Mouse (Mus musculus) hindbrain, embryonic 11.5 days (tissue): ENCODE data around the gene Vars. TPM values are rescaled to one million over a fixed set of nuclear protein-coding genes. Genes with fewer than 3 reads are reported as not detected.
"Not testable (repeated sequence)": the region's sequence is repeated elsewhere in the genome, so short reads cannot be mapped to it uniquely, and the experiment has no call there.

Experiments
- ATAC-seq: fragments of 200-750 bp; cut with Nextera tagmentation; 2 replicates; pipeline ENCODE4 v1.8.0; 2017; ENCODE audit warnings: mild to moderate bottlenecking, moderate TSS enrichment, moderate library complexity; ENCODE audit not compliant: low FRiP score
- DNase-seq: peaks from one replicate; pipeline ENCODE4 v3.0.0-alpha.2; 2015; ENCODE audit warnings: low spot score
- H3K27ac ChIP-seq: fragments of 300-500 bp; sonication (generic); 2 replicates; pipeline ENCODE4 v1.5.1; 2014; ENCODE audit warnings: mild to moderate bottlenecking, low read depth, low read length
- H3K27me3 ChIP-seq: fragments of 300-500 bp; sonication (generic); 2 replicates; pipeline ENCODE4 v1.6.1; 2014; ENCODE audit warnings: mild to moderate bottlenecking, low read length, moderate library complexity, mixed read lengths; ENCODE audit not compliant: control insufficient read depth, insufficient read depth
- H3K36me3 ChIP-seq: fragments of 300-500 bp; sonication (generic); 2 replicates; pipeline ENCODE4 v1.6.1; 2014; ENCODE audit warnings: mild to moderate bottlenecking, low read length, moderate library complexity, mixed read lengths; ENCODE audit not compliant: control insufficient read depth, insufficient read depth
- H3K4me1 ChIP-seq: fragments of 300-500 bp; sonication (generic); replicated peaks from 2 replicates; pipeline ENCODE4 v1.6.1; 2014; ENCODE audit warnings: low read length, mixed read lengths; ENCODE audit not compliant: control insufficient read depth, insufficient read depth
- H3K4me2 ChIP-seq: fragments of 300-500 bp; sonication (generic); replicated peaks from 2 replicates; pipeline ENCODE4 v1.6.1; 2014; ENCODE audit warnings: mild to moderate bottlenecking, low read depth, low read length
- H3K4me3 ChIP-seq: fragments of 300-500 bp; sonication (generic); 2 replicates; pipeline ENCODE4 v1.5.1; 2014; ENCODE audit warnings: low read depth, low read length
- H3K9ac ChIP-seq: fragments of 300-500 bp; sonication (generic); 2 replicates; pipeline ENCODE4 v1.6.1; 2014; ENCODE audit warnings: low read depth, low read length
- H3K9me3 ChIP-seq: fragments of 300-500 bp; sonication (generic); 2 replicates; pipeline ENCODE4 v1.6.1; 2016; ENCODE audit warnings: low read length; ENCODE audit not compliant: control insufficient read depth
- WGBS: fragments of 180-500 bp; shearing (Covaris S2); extraction: QIAGEN DNeasy Blood & Tissue Kit; methylation state at CpG from one replicate; pipeline ENCODE4 v1.1.7; 2014; 5-methylcytosine and 5-hydroxymethylcytosine counted together
- polyA plus RNA-seq: library from polyadenylated mRNA; unstranded; fragments of >200 nt; fragmentation: Nextera tagmentation; extraction: Ambion mirVana; gene quantifications from 2 replicates; pipeline ENCODE4 v1.2.1, GENCODE M21; 2014

The Vars gene
- polyA plus RNA-seq, 1 experiment from 2014 or later = 71.7 TPM

DNA sequence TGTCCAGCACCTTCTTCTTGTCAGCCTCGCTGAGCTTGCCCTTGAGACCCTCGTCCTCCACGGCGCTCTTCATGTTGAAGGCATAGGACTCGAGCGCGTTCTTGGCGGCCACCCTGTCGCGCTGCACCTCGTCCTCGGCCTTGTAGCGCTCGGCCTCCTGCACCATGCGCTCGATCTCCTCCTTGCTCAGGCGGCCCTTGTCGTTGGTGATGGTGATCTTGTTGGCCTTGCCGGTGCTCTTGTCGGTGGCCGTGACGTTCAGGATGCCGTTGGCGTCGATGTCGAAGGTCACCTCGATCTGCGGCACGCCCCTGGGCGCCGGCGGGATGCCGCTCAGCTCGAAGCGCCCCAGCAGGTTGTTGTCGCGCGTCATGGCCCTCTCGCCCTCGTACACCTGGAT is 43.5 kb upstream of the Vars start:
- not testable (repeated sequence) for H3K27ac ChIP-seq, H3K4me3 ChIP-seq, DNase-seq, H3K9ac ChIP-seq, H3K4me1 ChIP-seq, ATAC-seq, H3K4me2 ChIP-seq, H3K36me3 ChIP-seq, H3K9me3 ChIP-seq
- H3K27me3 ChIP-seq = peaks cover 11% of the 10 kb centered on the region
- 30% methylated on average over 25 of the region's 40 CpGs for WGBS

DNA sequence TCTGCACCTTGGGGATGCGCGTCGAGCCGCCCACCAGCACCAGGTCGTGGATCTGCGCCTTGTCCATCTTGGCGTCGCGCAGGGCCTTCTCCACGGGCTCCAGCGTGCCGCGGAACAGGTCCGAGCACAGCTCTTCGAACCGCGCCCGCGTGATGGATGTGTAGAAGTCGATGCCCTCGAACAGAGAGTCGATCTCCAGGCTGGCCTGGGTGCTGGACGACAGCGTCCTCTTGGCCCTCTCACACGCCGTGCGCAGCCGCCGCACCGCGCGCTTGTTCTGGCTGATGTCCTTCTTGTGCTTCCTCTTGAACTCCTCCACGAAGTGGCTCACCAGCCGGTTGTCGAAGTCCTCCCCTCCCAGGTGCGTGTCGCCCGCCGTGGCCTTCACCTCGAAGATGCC is 42.8 kb upstream of the Vars start:
- not testable (repeated sequence) for ATAC-seq, H3K4me1 ChIP-seq, H3K36me3 ChIP-seq, H3K9me3 ChIP-seq, H3K4me3 ChIP-seq, H3K27ac ChIP-seq, DNase-seq, H3K4me2 ChIP-seq, H3K9ac ChIP-seq
- WGBS = 37% methylated on average over 22 of the region's 40 CpGs
- H3K27me3 ChIP-seq = peaks cover 11% of the 10 kb centered on the region

DNA sequence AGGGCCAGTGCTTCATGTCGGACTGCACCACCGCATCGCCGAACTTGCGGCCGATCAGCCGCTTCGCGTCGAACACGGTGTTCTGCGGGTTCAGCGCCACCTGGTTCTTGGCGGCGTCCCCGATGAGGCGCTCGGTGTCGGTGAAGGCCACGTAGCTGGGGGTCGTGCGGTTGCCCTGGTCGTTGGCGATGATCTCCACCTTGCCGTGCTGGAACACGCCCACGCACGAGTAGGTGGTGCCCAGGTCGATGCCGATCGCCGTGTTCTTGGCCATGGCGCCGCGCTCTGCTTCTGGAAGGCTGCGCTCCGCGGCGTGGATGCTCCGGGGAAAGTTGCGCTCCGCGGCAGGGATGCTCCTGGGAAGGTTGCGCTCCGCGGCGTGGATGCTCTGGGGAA is 42.1 kb upstream of the Vars start:
- not testable (repeated sequence) for DNase-seq
- peak; percentile 54 for ATAC-seq

DNA sequence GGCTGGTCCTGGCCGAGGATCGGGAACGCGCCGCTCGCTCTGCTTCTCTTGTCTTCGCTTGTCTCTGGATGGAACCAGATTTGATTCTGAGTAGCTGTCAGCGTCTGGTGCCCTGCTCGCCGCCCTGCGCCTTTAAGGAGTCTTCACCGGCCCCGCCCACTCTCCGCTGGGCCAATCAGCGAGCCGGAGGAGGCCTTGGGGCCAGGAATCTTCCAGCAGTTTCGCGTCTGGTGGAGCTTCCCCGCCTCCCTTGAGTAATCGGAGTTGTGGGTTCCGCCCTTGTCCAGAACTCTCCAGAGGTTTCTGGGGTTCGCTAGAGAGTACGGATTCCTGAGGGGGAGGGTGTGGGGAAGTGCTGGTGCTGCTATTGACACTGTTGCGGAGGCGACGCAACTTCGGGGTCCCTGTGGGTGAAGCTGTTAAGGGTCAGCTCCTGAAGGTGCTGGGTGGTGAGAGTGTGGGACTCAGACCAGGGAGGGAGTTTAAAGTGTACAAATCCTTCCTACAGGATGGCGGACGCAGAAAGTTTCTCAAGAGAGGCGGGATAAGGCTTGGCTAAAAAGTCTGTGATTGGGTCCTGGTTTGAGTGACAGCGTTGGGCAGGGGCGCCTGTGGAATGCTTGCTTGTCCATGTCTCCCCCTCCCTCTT is 41.5 kb upstream of the Vars start, which contains the start of gene Hspa1b:
Gene Hspa1b (minus strand): TSS at position 109 of the 649 bp plus-strand sequence.
- DNase-seq (peak; percentile 76), ATAC-seq (peak; percentile 93)
- not testable (repeated sequence) for H3K36me3 ChIP-seq, H3K9me3 ChIP-seq, H3K4me1 ChIP-seq
- Histone ChIP-seq H3K9ac (peak within 1 kb of the TSS; percentile 57), H3K4me3 (peak within 1 kb of the TSS; percentile 44), H3K27me3 (peaks cover 11% of the 10 kb centered on the region), H3K4me2 (peak within 1 kb of the TSS; percentile 84), H3K27ac (peak within 1 kb of the TSS; percentile 51)
- under 1% methylated on average over 29 of the region's 32 CpGs for WGBS

More for the DNA sequence above, 42.1 kb upstream of the Vars start:
- H3K9me3 ChIP-seq, H3K4me1 ChIP-seq, H3K9ac ChIP-seq, H3K36me3 ChIP-seq, H3K27ac ChIP-seq: not testable (repeated sequence)
- peaks cover 11% of the 10 kb centered on the region for H3K27me3 ChIP-seq
- WGBS = 0% methylated on average over 4 of the region's 47 CpGs
- peak overlapping the region; percentile 84 for H3K4me2 ChIP-seq
- H3K4me3 ChIP-seq = peak overlapping the region; percentile 44

DNA sequence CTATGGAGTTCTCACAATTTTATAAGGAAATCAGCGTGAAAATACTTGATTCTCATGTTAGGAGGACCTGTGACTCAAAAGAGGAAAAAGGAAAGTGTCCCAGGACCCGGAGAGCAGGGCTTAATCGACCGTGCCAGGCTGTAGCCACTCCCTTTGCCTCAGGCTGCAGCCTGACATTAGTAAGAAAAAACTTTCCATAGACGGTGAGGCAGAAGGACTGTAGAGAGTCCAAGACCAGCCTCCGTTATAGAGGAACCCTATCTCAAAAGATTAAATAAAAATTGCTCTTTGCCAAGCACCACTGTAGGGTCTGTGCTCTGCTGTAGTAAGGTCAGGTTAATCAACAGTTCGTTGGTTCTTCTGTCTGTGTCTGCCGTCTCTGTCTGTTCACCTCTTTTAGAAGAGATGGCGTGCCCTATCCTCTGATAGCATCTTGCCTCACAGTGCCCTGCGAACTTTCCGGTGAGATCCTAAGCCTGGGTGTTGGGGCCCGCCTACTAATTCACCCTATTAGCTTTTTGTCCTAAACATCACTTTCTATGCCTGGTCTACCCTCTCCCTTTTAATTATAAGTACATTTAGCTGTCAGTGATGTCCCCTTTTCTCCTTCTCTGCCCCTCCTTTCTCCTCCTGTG is 40.8 kb upstream of the Vars start:
- Histone ChIP-seq H3K27me3 (peaks cover 11% of the 10 kb centered on the region), H3K4me2 (peak overlapping the region; percentile 84)

DNA sequence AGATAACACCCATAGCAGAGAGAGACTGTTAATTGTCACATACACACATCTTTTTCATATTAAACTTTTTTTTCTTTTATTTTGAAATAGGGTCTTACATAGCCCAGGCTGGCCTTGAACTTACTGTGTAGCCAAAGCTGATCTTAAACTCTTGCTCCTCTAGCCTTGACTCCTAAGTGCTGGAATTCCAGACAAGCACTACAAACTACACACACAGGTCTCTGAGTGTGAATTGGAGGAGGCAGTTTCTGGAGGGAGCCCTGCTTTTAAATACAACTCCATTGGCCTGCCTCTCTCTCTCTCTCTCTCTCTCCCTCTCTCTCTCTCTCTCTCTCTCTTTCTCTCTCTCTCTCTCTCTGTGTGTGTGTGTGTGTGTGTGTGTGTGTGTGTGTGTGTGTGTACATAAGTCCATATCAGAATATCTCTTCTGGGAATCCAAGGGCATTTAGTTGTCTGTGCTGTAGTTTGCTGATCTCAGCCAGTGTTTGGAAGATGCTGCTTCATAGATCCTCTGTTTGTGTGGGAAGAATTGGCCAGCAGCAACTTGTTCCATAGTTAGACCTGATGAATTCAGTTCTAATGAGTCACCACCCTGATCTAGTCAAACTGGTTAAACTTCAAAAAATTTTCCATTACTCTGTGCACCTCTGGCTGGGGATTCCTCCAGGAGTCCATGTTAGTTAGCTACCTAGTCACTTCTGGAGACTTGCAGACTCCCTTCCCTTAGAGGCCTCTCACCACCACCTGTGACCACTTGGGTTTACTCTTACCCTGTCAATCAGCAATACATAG is 39.9 kb upstream of the Vars start:
- no peaks in the 10 kb centered on the region for H3K36me3 ChIP-seq
- no peak overlapping the region for H3K4me3 ChIP-seq
- 0 out of 2 replicates have a peak, but pooled peaks cover 2% of the 10 kb centered on the region for H3K4me1 ChIP-seq
- no peaks in the 10 kb centered on the region for H3K9me3 ChIP-seq
- H3K27me3 ChIP-seq = peaks cover 5% of the 10 kb centered on the region
- H3K27ac ChIP-seq = no peak overlapping the region
- H3K9ac ChIP-seq = no peak overlapping the region
- DNase-seq (no peak), ATAC-seq (no peak)
- no peak overlapping the region for H3K4me2 ChIP-seq

More for the DNA sequence above, 40.8 kb upstream of the Vars start:
- H3K4me3 ChIP-seq = peak overlapping the region; percentile 44
- no peaks in the 10 kb centered on the region for H3K9me3 ChIP-seq
- DNase-seq (peak; percentile 25), ATAC-seq (no peak)
- 0 out of 2 replicates have a peak, but pooled peaks cover 2% of the 10 kb centered on the region for H3K4me1 ChIP-seq
- H3K27ac ChIP-seq = no peak overlapping the region
- peak overlapping the region; percentile 11; the same call in 1 of the 2 replicates for H3K9ac ChIP-seq
- H3K36me3 ChIP-seq = no peaks in the 10 kb centered on the region
- 15% methylated on average over 12 of the region's 12 CpGs for WGBS

DNA sequence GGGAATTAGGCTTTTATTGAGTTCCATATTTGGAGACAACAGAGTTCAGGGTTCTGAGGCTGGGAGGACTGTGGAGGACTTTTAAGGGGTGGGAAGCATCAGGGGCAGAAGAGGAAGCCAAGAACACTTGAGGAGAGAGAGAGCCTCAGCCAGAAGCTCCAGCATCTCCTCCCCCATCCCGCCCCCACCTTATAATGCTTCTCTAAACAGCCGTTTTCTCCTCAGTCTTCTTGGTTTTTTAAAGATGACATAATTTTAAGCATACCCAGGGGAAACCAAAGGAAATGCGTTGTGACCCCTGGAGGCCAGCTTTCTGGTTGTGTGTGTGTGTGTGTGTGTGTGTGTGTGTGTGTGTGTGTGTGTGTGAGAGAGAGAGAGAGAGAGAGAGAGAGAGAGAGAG is 38.7 kb upstream of the Vars start:
- H3K4me3 ChIP-seq = no peak overlapping the region
- no peak overlapping the region for H3K27ac ChIP-seq
- DNase-seq (no peak), ATAC-seq (no peak)
- 27% methylated on average over 3 of the region's 3 CpGs for WGBS
- H3K36me3 ChIP-seq = no peaks in the 10 kb centered on the region
- no peak overlapping the region for H3K4me2 ChIP-seq
- H3K9me3 ChIP-seq = no peaks in the 10 kb centered on the region
- H3K9ac ChIP-seq = no peak overlapping the region
- H3K27me3 ChIP-seq = no peaks in the 10 kb centered on the region
- H3K4me1 ChIP-seq = 0 out of 2 replicates have a peak, but pooled peaks cover 2% of the 10 kb centered on the region

DNA sequence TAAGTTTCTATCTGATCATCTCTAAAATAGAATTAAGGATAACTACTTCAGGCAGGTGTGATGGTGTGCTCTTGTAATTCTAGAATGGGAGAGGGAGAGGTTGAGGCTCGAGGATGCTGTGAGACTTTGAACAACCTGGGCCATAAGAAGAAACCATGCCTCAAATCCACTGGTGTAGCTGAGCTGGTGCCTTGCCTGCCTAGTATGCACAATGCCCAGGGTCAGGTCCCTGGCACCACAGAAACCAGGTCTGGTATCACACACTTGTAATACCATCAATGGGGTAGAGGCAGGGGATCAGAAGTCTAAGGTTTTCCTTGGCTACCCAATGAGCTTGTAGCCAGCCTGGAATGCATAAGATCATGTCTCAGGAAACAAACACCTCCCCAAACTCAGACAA is 37.9 kb upstream of the Vars start:
- H3K27me3 ChIP-seq = peaks cover under 1% of the 10 kb centered on the region; the same call in 1 of the 2 replicates
- DNase-seq = no peak

More for the DNA sequence above, 37.9 kb upstream of the Vars start:
- Histone ChIP-seq H3K4me3 (no peak overlapping the region), H3K36me3 (no peaks in the 10 kb centered on the region), H3K9me3 (no peaks in the 10 kb centered on the region), H3K4me1 (0 out of 2 replicates have a peak, but pooled peaks cover 2% of the 10 kb centered on the region), H3K27ac (no peak overlapping the region), H3K9ac (no peak overlapping the region), H3K4me2 (no peak overlapping the region)
- ATAC-seq = no peak
- whole genome bisulfite sequencing = 57% methylated on average over 1 of the region's 1 CpGs
